Mouse (Mus musculus): ENCODE data around the gene 1700015F17Rik.

1700015F17Rik gene

DNA sequence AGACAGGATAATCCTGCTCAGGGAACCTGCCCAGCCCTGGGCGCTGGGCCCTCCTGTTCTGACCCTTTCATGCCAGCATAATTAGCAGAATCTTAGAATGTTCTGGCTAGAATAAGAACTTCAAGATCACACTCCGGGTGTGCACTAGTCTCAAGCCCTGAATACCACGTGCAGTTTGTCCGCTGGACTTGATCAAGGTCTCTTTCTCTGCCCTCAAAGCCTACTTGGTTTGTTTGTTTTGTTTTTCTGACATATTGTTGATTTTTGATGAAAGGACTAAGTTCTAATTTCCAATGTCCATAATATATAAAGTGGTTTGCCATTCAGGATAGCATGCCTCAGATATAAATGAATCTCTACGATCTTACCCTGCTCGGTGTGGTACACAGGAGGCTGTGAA is at the start of gene 1700015F17Rik:
TSS of gene 1700015F17Rik (minus strand) at position 101 of the 400 bp plus-strand sequence.
- DNase-seq (ENCODE audit: low read depth) = no peak

GRCm38 (mm10) chr5:5515411-5515810 is 36.5 kb upstream of the 1700015F17Rik start:
- no peak for DNase-seq (ENCODE audit: low read depth)

DNA sequence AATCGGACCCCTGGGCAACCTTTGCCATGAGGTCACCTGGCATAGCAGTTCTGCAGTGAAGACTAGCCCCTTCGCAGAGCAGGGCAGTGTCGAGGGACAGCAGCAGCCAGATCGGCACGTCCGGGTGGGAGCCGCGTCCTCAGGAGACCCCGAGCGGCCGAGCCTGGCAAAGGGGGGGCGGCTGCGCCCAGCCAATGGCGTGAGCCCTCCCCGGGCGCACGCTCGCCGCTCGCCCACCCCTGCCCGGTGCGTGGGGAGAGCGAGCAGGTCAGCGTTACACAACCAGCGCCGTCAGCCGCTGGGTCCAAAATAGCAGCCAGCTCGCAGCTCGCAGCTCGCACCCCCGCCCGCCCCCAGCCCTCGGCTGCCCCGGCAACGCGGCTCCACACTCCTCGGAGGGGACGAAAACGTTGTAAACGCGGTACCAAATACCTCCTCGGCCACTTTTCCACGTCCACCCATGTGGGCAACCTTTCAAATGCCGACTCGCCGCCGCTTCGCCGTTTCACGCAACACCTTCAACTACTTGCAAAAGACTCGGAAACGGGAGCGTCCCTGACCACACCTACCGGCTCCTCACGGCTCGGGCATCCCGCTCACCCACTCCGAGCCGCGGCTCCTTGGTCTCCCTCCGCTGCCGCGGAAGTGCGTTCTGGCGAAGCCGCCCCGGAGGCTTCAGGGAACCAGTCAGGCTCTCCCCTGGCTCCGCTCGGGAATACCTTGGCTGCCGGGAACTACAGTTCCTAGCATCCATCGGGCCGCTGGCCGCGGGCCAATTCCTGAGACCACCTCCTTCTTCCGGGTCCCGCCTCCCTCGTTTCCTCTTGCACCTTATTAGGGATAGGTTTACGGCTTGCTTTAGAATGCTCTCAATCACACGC is 35.5 kb upstream of the 1700015F17Rik start, which contains the start of gene Cldn12:
TSS of gene Cldn12 (minus strand) at position 763 of the 881 bp plus-strand sequence.
- DNase-seq (ENCODE audit: low read depth) = peak; percentile 91

- DNase-seq (ENCODE audit: low read depth) = no peak
These were observed 32.5 kb upstream of the 1700015F17Rik start for GRCm38 (mm10) chr5:5511401-5511800.

- no peak for DNase-seq (ENCODE audit: low read depth)
These were observed 32.0 kb upstream of the 1700015F17Rik start for GRCm38 (mm10) chr5:5510989-5511388.

DNA sequence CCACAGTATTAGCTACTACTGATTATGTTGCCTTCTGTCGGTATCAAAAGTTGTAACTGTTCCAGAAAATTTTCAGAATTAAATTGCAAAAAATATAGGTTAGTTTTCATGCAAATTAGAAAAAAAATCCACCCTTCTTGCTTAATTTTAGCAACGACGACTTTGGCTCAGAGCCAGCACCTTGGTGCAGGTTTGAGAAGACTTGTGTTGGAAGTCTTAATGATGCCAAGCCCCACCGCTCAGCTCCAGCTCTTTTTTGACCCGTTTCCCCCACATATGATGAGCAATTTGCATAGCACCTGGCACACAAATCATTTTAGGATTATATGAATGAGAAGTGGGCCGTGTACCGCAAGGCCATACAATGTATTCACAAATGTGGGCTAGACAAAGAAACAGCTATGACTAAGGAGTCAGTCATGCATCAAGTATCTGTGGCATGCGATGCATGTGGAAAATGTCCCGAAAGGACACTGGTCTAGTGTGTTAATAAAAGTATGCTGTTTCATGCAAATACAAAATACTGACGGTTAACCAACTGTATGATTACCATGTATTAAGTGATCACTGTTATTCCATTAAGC is 31.5 kb upstream of the 1700015F17Rik start:
- no peak for DNase-seq (ENCODE audit: low read depth)

- no peak for DNase-seq (ENCODE audit: low read depth)
These were observed 29.3 kb upstream of the 1700015F17Rik start for GRCm38 (mm10) chr5:5508231-5508630.

- DNase-seq (ENCODE audit: low read depth) = peak; percentile 49
These were observed 28.8 kb upstream of the 1700015F17Rik start for GRCm38 (mm10) chr5:5507701-5508225.

DNA sequence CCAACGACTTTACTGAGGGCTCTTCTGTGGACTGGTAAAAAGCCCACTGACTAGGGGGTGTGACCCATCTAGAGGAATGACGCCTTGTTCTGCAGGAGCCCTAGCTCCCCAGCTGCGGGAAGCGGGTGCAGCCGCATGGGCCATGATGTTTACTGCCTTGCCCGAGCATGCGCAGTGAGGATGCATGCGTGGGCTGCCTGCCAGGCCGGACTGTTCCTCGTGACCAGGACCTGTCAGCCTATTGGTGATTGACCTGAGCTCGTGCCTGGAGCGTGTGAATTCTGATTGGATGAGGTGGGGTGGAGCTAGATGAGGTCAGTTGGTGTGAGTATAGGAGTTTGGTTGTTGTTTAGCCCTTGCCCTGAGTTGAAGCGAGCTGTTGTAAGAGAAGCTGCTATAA is 25.5 kb upstream of the 1700015F17Rik start:
- no peak for DNase-seq (ENCODE audit: low read depth)

- no peak for DNase-seq (ENCODE audit: low read depth)
These were observed 24.4 kb upstream of the 1700015F17Rik start for GRCm38 (mm10) chr5:5503381-5503780.

GRCm38 (mm10) chr5:5501583-5501982 is 22.6 kb upstream of the 1700015F17Rik start:
- DNase-seq (ENCODE audit: low read depth) = no peak

DNA sequence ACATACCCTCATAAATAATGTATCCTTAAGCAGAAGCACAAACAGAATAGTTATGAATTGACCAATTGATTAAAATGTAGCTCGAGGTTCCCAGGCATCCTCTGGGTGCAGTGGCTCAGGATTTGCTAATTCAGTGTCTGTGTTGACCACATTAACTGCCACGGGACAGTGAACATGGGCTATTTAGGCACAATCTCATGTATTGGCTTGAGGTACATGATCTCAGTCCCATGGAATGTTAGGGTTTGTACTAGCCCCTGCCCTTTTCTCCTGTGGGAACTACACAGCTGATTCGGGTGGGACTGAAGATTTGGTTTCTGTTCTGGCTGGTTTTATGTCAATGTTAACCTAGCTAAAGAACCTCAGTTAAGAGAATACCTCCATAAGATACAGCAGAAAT is 17.4 kb upstream of the 1700015F17Rik start:
- DNase-seq (ENCODE audit: low read depth) = no peak

- peak; percentile 59 for DNase-seq (ENCODE audit: low read depth)
These were observed 16.1 kb upstream of the 1700015F17Rik start for GRCm38 (mm10) chr5:5495042-5495441.

- peak; percentile 72 for DNase-seq (ENCODE audit: low read depth)
These were observed 15.5 kb upstream of the 1700015F17Rik start for GRCm38 (mm10) chr5:5494269-5495005.

DNA sequence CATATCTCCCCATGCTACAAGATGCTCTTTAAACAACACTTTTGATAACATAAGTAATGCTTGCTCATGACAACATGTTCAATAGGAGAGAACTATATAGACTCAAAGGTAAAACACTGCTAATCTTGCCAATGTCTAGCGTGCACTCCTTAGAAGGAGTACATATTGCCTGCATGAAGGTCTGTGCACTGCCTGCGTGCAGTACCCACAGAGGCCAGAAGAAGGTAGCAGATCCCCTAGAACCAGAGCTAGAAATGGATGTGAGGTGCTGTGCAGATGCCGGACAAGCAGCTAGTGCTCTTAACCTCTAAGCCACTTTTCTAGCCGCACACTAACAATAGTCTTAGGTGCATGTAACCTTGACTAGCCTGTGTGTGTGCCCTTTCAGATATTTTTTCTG is 13.2 kb upstream of the 1700015F17Rik start:
- DNase-seq (ENCODE audit: low read depth) = no peak

- peak; percentile 46 for DNase-seq (ENCODE audit: low read depth)
These were observed 7.1 kb upstream of the 1700015F17Rik start for GRCm38 (mm10) chr5:5486071-5486470.

- DNase-seq (ENCODE audit: low read depth) = no peak
These were observed 4.4 kb upstream of the 1700015F17Rik start for GRCm38 (mm10) chr5:5483254-5483858.

- DNase-seq (ENCODE audit: low read depth) = peak; percentile 61
These were observed 2.7 kb upstream of the 1700015F17Rik start for GRCm38 (mm10) chr5:5481662-5482061.

GRCm38 (mm10) chr5:5476133-5476532 is 2.8 kb downstream of the 1700015F17Rik start:
- DNase-seq (ENCODE audit: low read depth) = no peak

DNA sequence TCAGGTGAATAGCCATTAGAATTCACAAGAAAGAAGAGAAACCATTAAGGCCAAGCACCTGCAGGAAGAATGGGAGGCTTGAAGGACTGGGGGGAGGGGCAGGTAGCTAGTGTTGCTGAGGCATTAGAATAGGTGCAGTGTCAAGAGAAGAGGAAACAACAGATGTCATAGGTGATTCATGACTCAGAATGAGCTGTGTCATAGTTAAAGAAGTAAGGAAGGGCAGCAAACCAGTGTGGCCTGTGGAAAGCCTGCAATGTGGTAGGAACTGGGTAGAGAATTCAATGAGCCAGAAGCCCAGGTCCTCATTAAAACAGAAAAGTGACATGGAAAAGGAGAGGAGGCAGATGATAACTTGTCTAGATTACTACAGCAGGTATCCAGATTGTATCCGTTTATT is 13.7 kb downstream of the 1700015F17Rik start:
- peak; percentile 11 for DNase-seq (ENCODE audit: low read depth)

GRCm38 (mm10) chr5:5431746-5432438 is 47.1 kb downstream of the 1700015F17Rik start:
- DNase-seq (ENCODE audit: low read depth) = no peak

All from 416B (cell line).